Mouse (Mus musculus): ENCODE measurements around the gene Cfap161. TPM values are rescaled to one million over a fixed set of nuclear protein-coding genes. Genes with fewer than 3 reads are reported as not detected.

The Cfap161 gene
- 0.40 TPM in 1 of 2 replicates, not detected in the other for polyA plus RNA-seq (2016; fragmentation: Nextera tagmentation; extraction: Ambion mirVana)

DNA sequence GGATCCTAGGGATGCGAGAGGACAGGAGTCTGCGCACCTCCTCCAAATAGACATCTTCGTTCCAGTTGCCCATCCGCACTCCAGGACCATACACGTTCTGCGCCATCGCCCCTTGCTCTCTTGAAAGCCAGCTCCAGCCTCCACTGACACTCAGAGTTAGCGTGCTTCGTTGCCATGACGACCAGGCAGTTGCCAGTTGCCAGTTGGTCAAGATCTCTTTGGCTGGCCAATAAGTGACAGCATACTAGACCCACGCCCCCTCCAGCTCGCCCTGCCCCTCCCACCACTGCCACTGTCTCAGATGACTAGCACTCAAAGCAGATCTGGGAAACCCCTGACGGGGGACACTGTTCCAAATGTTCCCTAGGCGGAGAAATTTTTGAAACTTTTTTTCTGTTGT lies at the start of gene Cfap161:
Gene Cfap161 (minus strand): TSS at position 176 of the 400 bp plus-strand sequence.
- no peak within 1 kb of the TSS for H3K27ac ChIP-seq

DNA sequence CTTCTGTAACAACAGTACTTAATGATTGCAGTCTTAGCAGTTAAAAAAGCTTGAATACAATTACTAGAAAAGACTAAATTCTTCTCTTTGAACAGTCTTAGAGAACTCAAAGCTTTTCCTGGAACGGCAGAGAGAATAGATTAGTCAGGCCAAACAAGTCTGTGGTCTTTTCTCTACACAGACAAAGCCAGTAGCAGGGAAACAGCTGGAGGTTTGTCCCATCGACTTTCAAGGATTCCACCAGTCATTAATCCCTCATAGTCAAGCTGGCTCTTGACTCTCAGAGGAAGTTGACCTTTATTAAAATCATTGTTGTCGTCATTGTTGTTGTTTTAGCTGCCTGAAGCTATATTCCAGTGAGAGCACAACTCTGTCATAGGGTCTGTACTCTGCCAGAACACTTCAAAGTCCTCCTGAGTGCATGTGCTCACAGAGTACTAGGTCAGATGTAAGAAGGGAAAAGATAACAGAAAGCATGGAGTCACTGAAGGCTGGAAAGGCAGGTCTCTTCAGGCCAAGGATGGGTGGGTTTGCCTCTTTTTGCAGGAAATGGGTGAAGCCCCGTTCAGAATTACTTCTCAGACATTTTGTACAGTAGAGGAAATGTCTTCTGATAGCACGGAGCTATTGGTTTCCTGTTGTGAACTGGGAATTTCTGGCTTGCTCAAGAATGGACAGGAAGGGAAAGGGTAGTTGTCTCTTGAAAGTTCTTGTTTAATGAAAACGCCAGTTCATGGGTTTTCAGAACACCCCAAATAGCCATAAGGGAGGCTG lies 48.0 kb upstream of the Cfap161 start:
- Histone ChIP-seq H3K4me3 (no peak overlapping the region), H3K4me1 (no peaks in the 10 kb centered on the region; the same call in 1 of the 2 replicates), H3K9me3 (no peaks in the 10 kb centered on the region), H3K27ac (no peak overlapping the region), H3K27me3 (replicated peaks) (no peaks in the 10 kb centered on the region), H3K9ac (no peak overlapping the region), H3K36me3 (no peaks in the 10 kb centered on the region), H3K4me2 (replicated peaks) (no peak overlapping the region)
- WGBS: 63% methylated on average over 6 of the region's 6 CpGs
- no peak for ATAC-seq (ENCODE audit: low FRiP score, low read depth)

More for the DNA sequence above, at the start of gene Cfap161:
- Histone ChIP-seq H3K36me3 (no peaks in the 10 kb centered on the region), H3K9me3 (no peaks in the 10 kb centered on the region), H3K9ac (no peak within 1 kb of the TSS), H3K27me3 (replicated peaks) (no peaks in the 10 kb centered on the region), H3K4me2 (replicated peaks) (peak within 1 kb of the TSS; percentile 48), H3K4me1 (peaks cover 7% of the 10 kb centered on the region), H3K4me3 (no peak within 1 kb of the TSS)
- WGBS: 5% methylated on average over 14 of the region's 14 CpGs
- peak; percentile 99 for ATAC-seq (ENCODE audit: low FRiP score, low read depth)

DNA sequence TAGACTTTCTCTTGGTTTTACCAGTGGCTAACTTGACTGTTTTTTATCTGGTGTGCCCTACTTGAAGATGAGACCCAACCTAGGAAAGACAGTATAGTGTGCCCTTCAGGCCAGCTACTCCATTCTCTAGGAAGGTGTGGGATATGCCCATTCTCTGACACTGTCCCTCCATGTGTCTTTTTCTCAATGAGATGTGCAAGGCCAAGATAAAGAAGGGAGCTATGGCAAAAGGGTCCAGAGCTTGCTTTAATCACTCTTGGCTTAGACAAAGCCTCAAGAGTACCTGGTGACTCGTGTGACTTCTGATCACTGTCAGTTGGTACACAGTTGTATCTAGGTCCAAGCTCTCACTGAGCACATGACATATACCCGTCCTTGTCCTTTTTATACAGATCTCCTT lies 45.4 kb upstream of the Cfap161 start:
- Histone ChIP-seq H3K4me3 (no peak overlapping the region), H3K27me3 (replicated peaks) (no peaks in the 10 kb centered on the region), H3K27ac (no peak overlapping the region), H3K4me2 (replicated peaks) (no peak overlapping the region), H3K9me3 (no peaks in the 10 kb centered on the region), H3K4me1 (no peaks in the 10 kb centered on the region), H3K9ac (no peak overlapping the region), H3K36me3 (no peaks in the 10 kb centered on the region)
- no peak for ATAC-seq (ENCODE audit: low FRiP score, low read depth)
- WGBS: 81% methylated on average over 2 of the region's 2 CpGs

DNA sequence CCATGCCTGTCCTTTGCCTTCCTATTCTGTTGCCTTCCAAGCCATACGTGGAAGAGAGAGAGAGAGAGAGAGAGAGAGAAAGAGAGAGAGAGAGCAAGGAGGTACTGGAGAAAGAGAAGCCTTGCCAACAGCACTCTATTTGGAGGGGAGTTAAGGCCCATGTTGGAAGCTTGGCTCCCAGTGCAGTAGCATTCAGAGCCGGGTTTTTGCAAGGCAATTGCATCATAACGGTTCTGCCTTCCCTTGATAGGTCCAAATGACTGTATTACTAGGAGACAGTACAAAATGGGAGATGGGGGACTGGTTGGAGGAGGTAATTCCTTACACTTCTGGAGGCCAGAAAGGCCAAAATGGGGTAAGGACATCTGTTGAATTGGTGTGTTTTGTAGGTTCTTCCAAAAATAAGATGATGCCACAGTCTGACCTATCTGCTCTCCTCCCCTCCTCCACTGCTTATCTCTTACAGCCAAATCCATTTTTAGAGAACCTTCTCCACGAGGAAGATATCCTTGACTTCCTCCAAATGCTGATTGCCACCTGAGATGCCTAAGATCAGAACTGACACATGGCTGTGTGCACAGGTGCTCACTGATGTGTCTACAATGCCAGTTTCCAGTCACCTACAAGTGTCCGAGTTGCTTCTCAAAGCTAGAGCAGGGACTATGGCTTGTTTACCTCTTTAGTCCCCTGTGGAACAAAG lies 44.0 kb upstream of the Cfap161 start:
- no peaks in the 10 kb centered on the region for H3K9me3 ChIP-seq
- H3K36me3 ChIP-seq: no peaks in the 10 kb centered on the region
- no peaks in the 10 kb centered on the region for H3K27me3 ChIP-seq (replicated peaks)
- H3K27ac ChIP-seq: no peak overlapping the region
- 82% methylated on average over 5 of the region's 5 CpGs for WGBS
- H3K4me3 ChIP-seq: no peak overlapping the region
- no peak for ATAC-seq (ENCODE audit: low FRiP score, low read depth)
- H3K4me2 ChIP-seq (replicated peaks): no peak overlapping the region
- H3K9ac ChIP-seq: no peak overlapping the region
- no peaks in the 10 kb centered on the region for H3K4me1 ChIP-seq

DNA sequence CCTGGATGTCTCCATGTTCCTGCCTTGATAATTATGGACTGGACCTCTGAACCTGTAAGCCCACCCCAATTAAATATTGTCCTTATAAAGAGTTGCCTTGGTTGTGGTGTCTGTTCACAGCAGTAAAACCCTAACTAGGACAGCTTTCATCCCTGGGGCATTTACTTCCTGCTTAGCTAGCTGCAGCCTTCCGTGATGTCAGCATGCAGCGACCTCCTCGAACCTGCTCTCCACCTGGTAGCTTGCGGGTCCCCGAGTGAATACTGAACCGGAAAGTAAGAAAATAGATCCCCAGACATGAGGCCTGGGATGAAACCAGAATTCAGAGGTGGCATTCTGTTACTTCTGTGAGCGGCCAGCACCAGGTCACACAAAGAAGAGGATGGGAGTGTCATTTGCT lies 34.7 kb upstream of the Cfap161 start:
- Histone ChIP-seq H3K27me3 (replicated peaks) (no peaks in the 10 kb centered on the region), H3K27ac (no peak overlapping the region), H3K4me2 (replicated peaks) (no peak overlapping the region), H3K36me3 (no peaks in the 10 kb centered on the region), H3K4me3 (no peak overlapping the region), H3K9me3 (no peaks in the 10 kb centered on the region), H3K4me1 (no peaks in the 10 kb centered on the region), H3K9ac (no peak overlapping the region)
- no peak for ATAC-seq (ENCODE audit: low FRiP score, low read depth)
- WGBS: 90% methylated on average over 7 of the region's 7 CpGs

DNA sequence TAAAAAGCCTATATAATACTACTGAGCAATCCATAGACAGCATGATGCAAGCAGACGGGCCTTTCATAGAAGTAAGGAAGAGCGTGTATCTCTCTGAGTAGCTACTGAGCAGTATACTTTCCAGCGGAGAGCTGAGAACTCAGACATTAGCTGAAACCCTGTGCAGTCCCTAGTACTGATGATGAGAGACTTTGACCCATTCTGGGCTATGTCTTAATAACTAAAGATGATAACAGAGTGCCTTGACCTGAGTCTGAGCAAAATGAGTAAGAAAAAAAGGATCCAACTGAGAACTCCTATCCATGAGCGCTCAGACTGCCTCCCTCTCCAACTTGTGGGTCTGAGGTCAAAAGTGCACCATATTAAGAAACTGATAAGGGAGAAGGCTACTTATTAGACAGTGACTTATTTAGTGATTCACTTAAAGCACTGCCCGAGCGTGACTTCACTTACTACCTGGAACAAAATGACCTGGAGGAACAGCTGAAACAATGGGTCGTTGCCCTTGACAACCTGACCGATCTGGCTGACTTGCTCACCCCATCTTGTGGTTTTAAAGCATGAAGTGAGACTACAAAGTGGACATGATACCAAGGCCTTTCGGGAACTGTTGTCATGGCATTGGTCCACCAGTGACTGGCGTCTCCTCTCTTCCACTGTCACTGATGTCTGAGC lies 32.9 kb upstream of the Cfap161 start:
- H3K4me3 ChIP-seq: no peak overlapping the region
- H3K9ac ChIP-seq: no peak overlapping the region
- no peaks in the 10 kb centered on the region for H3K9me3 ChIP-seq
- no peak for ATAC-seq (ENCODE audit: low FRiP score, low read depth)
- H3K27ac ChIP-seq: no peak overlapping the region
- H3K4me2 ChIP-seq (replicated peaks): no peak overlapping the region
- no peaks in the 10 kb centered on the region for H3K36me3 ChIP-seq
- H3K27me3 ChIP-seq (replicated peaks): no peaks in the 10 kb centered on the region
- WGBS: 77% methylated on average over 10 of the region's 10 CpGs
- no peaks in the 10 kb centered on the region for H3K4me1 ChIP-seq

DNA sequence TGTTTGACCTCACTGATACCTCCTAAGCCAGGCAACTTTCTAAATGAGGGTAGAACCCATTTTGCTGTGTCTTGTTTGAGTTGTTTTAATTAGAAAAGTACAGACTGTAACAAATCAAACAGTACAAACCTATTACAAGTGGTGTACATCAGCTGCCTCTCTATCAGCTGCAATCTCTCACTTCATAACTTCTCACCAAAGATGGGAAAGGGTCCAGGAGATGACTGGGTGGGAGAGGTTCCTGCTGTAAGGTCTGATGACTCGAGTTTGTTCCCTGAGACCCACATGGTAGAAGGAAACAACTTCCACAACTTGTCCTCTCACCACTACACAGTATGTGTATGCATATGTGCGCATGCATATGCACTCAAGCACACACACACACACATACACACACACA lies 32.1 kb upstream of the Cfap161 start:
- 76% methylated on average over 2 of the region's 2 CpGs for WGBS
- Histone ChIP-seq H3K27ac (no peak overlapping the region), H3K27me3 (replicated peaks) (no peaks in the 10 kb centered on the region), H3K4me2 (replicated peaks) (no peak overlapping the region), H3K9me3 (no peaks in the 10 kb centered on the region), H3K4me3 (no peak overlapping the region), H3K4me1 (no peaks in the 10 kb centered on the region), H3K36me3 (no peaks in the 10 kb centered on the region), H3K9ac (no peak overlapping the region)
- ATAC-seq (ENCODE audit: low FRiP score, low read depth): no peak

DNA sequence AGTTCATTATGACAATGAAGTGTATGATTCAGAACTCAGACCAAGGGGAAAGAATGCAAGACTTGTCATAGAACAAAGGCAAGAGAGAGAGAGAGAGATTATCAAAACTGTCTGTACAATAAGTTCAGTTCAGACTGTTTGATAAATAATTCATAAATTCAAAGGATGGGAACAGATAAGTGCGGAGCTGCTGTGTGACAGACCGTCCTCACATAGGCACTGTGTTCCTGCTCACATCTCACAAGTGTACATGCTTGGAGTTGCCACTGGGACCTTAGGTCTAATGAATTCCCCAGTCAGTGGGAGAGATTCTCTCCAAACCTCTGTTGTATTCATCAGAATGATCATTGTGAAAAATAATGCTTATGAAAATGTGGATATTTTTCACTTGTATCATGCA lies 27.3 kb upstream of the Cfap161 start:
- no peak for ATAC-seq (ENCODE audit: low FRiP score, low read depth)
- H3K4me1 ChIP-seq: no peaks in the 10 kb centered on the region
- H3K4me2 ChIP-seq (replicated peaks): no peak overlapping the region
- H3K4me3 ChIP-seq: no peak overlapping the region
- H3K9me3 ChIP-seq: no peaks in the 10 kb centered on the region
- no peak overlapping the region for H3K9ac ChIP-seq
- 94% methylated on average over 2 of the region's 2 CpGs for WGBS
- no peaks in the 10 kb centered on the region for H3K27me3 ChIP-seq (replicated peaks)
- no peaks in the 10 kb centered on the region for H3K36me3 ChIP-seq
- no peak overlapping the region for H3K27ac ChIP-seq

DNA sequence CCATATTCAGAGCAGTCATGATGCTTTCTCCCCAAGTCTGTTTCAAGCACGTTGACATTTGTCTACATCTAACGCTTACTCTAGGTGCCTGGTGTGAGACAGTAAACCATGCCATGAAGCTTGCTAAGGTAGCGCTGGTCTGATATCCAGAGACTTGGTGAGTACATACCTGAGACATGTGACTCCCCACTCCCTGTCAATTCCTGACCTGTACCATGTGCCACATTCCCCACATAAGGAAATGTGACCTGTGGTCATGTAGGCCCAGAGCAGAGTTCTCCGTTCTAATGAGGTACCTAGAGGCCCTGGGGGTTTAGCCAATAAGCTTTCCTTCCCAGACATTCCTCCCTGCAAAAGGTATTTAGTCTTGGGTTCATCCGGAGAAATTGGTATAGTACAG lies 22.2 kb upstream of the Cfap161 start:
- WGBS: 93% methylated on average over 5 of the region's 5 CpGs
- no peak for ATAC-seq (ENCODE audit: low FRiP score, low read depth)
- H3K27me3 ChIP-seq (replicated peaks): no peaks in the 10 kb centered on the region
- peaks cover 12% of the 10 kb centered on the region; the same call in 1 of the 2 replicates for H3K4me1 ChIP-seq
- no peaks in the 10 kb centered on the region for H3K36me3 ChIP-seq
- H3K4me2 ChIP-seq (replicated peaks): no peak overlapping the region
- H3K4me3 ChIP-seq: no peak overlapping the region
- H3K9ac ChIP-seq: no peak overlapping the region
- H3K27ac ChIP-seq: no peak overlapping the region
- no peaks in the 10 kb centered on the region for H3K9me3 ChIP-seq

DNA sequence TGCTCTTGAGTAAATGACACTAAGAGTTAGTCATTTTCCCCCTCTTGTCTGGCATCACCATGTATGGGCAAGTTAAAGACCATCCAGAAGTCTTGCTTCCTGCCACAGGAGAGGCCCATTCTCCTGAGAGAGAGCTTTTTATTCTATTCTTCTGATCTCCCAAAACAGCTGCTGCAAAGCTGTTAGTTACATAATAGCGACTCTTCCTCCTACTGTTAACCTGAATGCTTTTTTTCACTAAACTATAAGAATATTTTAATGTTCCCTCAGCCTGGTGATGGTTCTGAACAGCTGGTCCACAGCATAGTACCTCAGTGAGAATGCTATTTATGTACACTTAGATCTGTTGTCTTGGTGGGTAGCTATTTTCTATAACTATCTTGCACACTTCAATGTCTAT lies 21.0 kb upstream of the Cfap161 start:
- Histone ChIP-seq H3K4me1 (peaks cover 12% of the 10 kb centered on the region; the same call in 1 of the 2 replicates), H3K27ac (no peak overlapping the region), H3K4me2 (replicated peaks) (no peak overlapping the region), H3K4me3 (no peak overlapping the region), H3K9me3 (no peaks in the 10 kb centered on the region), H3K27me3 (replicated peaks) (no peaks in the 10 kb centered on the region), H3K9ac (no peak overlapping the region), H3K36me3 (no peaks in the 10 kb centered on the region)
- ATAC-seq (ENCODE audit: low FRiP score, low read depth): no peak
- WGBS: 77% methylated on average over 1 of the region's 1 CpGs

DNA sequence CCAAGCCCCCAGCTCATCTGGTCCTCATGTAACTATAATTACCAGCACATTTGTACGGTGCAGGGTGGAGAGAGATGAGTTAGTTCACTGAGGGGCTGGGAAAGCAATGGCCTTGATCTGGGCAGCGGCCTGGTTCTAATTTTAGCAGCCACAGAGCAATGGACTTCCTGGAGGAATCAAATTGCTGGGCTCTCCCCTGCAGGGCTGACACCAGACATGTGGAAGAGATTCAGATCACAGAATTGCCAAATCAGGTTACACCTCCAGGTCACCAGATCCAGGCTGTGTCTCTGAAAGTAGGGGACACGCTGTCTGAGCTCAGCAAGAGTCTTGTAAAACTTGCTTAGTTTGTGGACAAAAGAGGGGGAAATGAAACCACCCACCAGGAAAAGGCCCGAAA lies 19.3 kb upstream of the Cfap161 start:
- H3K9ac ChIP-seq: no peak overlapping the region
- 0 out of 2 replicates have a peak overlapping the region, but pooled peaks have one; percentile 39 for H3K27ac ChIP-seq
- 15% methylated on average over 4 of the region's 4 CpGs for WGBS
- ATAC-seq (ENCODE audit: low FRiP score, low read depth): no peak; the same call in 1 of the 2 replicates
- H3K27me3 ChIP-seq (replicated peaks): no peaks in the 10 kb centered on the region
- H3K4me2 ChIP-seq (replicated peaks): no peak overlapping the region
- H3K4me1 ChIP-seq: peaks cover 24% of the 10 kb centered on the region
- H3K36me3 ChIP-seq: no peaks in the 10 kb centered on the region
- H3K9me3 ChIP-seq: no peaks in the 10 kb centered on the region
- H3K4me3 ChIP-seq: no peak overlapping the region

DNA sequence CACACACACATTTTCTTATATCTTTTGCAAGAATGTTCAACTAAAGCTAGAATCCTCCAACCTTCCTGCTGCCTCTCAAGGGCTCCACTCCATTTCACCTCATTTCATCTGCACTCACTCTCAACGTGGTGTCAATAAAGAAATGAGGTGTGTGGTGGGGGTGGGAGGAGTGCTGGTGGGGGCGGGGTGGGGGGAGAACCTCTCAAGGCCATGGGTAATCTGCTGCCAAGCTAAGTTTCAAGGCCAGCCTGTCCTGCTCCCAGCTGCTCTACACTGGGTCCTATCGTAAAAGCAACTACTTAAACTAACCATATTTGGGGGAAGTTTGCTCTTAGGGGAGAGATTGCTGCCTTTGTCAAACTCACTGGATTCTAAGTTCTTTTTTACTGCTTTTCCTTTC lies 18.8 kb upstream of the Cfap161 start:
- WGBS: 15% methylated on average over 3 of the region's 3 CpGs
- no peak for ATAC-seq (ENCODE audit: low FRiP score, low read depth)
- no peaks in the 10 kb centered on the region for H3K36me3 ChIP-seq

More for the DNA sequence above, 18.8 kb upstream of the Cfap161 start:
- no peak overlapping the region for H3K9ac ChIP-seq
- H3K4me3 ChIP-seq: no peak overlapping the region
- H3K27me3 ChIP-seq (replicated peaks): no peaks in the 10 kb centered on the region
- H3K4me2 ChIP-seq (replicated peaks): no peak overlapping the region
- H3K27ac ChIP-seq: 0 out of 2 replicates have a peak overlapping the region, but pooled peaks have one; percentile 39
- no peaks in the 10 kb centered on the region for H3K9me3 ChIP-seq
- H3K4me1 ChIP-seq: peaks cover 25% of the 10 kb centered on the region
